Mouse (Mus musculus): ENCODE data around the gene Auts2. TPM values are rescaled to one million over a fixed set of nuclear protein-coding genes. Genes with fewer than 3 reads are reported as not detected.

Auts2 gene
- total and polyA plus RNA-seq, 2 experiments from 2014 or later, result 35.2 to 57.5 TPM

- Histone ChIP-seq H3K4me1 (ENCODE audit: insufficient read depth, low read length) (peaks cover 6% of the 10 kb centered on the region), H3K9ac (replicated peaks; ENCODE audit: low read length, poor library complexity, severe bottlenecking) (no peak overlapping the region), H3K4me2 (ENCODE audit: low read depth, low read length, poor library complexity, severe bottlenecking) (no peak overlapping the region), H3K27ac (ENCODE audit: low read depth, low read length) (no peak overlapping the region), H3K9me3 (ENCODE audit: low read length) (no peaks in the 10 kb centered on the region), H3K27me3 (ENCODE audit: insufficient read depth, low read length) (no peaks in the 10 kb centered on the region), H3K36me3 (ENCODE audit: insufficient read depth, low read length) (no peaks in the 10 kb centered on the region), H3K4me3 (ENCODE audit: low read depth, low read length) (no peak overlapping the region)
- no peak for DNase-seq (ENCODE audit: low spot score)
- WGBS, result 26% methylated on average over 3 of the region's 3 CpGs
- no peak for TF ChIP-seq CTCF (IDR thresholded peaks at IDR 0.05)
- ATAC-seq (ENCODE audit: low FRiP score), result no peak
These were observed 717.7 kb downstream of the Auts2 start for GRCm38 (mm10) chr5:131825421-131825820.

GRCm38 (mm10) chr5:131824197-131824991, 718.8 kb downstream of the Auts2 start:
- Histone ChIP-seq H3K9me3 (ENCODE audit: low read length) (no peaks in the 10 kb centered on the region), H3K36me3 (ENCODE audit: insufficient read depth, low read length) (no peaks in the 10 kb centered on the region), H3K27ac (ENCODE audit: low read depth, low read length) (no peak overlapping the region), H3K4me3 (ENCODE audit: low read depth, low read length) (no peak overlapping the region), H3K27me3 (ENCODE audit: insufficient read depth, low read length) (no peaks in the 10 kb centered on the region), H3K9ac (replicated peaks; ENCODE audit: low read length, poor library complexity, severe bottlenecking) (no peak overlapping the region), H3K4me2 (ENCODE audit: low read depth, low read length, poor library complexity, severe bottlenecking) (no peak overlapping the region), H3K4me1 (ENCODE audit: insufficient read depth, low read length) (peaks cover 6% of the 10 kb centered on the region)
- TF ChIP-seq CTCF (IDR thresholded peaks at IDR 0.05), result no peak
- 18% methylated on average over 11 of the region's 11 CpGs for WGBS
- DNase-seq (ENCODE audit: low spot score), result peak; percentile 82
- ATAC-seq (ENCODE audit: low FRiP score), result no peak

DNA sequence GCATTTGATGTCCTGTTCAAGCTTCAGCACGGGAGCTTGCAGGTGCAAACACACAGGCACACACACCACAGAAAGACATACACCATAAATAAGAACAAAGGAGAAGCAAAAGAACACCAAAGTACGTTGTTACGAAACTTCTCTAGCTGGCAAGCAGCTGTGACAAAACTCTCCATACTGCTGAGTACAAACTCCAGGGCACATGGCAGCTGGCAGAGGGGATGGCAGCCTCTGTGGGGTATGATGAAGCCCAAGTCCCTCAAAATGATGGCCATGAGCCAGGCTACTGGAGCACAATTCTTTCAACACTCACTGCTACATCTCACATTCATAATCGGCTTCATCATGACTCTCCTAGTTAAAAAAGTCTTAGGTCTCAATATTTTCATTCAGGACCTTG, 721.7 kb downstream of the Auts2 start:
- H3K4me2 ChIP-seq (ENCODE audit: low read depth, low read length, poor library complexity, severe bottlenecking), result no peak overlapping the region
- WGBS, result 86% methylated on average over 4 of the region's 4 CpGs
- no peak for TF ChIP-seq CTCF (IDR thresholded peaks at IDR 0.05)
- no peaks in the 10 kb centered on the region for H3K27me3 ChIP-seq (ENCODE audit: insufficient read depth, low read length)
- no peak overlapping the region for H3K4me3 ChIP-seq (ENCODE audit: low read depth, low read length)
- no peak overlapping the region for H3K27ac ChIP-seq (ENCODE audit: low read depth, low read length)
- no peak for DNase-seq (ENCODE audit: low spot score)
- ATAC-seq (ENCODE audit: low FRiP score), result no peak
- no peaks in the 10 kb centered on the region for H3K9me3 ChIP-seq (ENCODE audit: low read length)
- peaks cover 6% of the 10 kb centered on the region for H3K4me1 ChIP-seq (ENCODE audit: insufficient read depth, low read length)
- H3K36me3 ChIP-seq (ENCODE audit: insufficient read depth, low read length), result no peaks in the 10 kb centered on the region
- no peak overlapping the region for H3K9ac ChIP-seq (replicated peaks; ENCODE audit: low read length, poor library complexity, severe bottlenecking)

DNA sequence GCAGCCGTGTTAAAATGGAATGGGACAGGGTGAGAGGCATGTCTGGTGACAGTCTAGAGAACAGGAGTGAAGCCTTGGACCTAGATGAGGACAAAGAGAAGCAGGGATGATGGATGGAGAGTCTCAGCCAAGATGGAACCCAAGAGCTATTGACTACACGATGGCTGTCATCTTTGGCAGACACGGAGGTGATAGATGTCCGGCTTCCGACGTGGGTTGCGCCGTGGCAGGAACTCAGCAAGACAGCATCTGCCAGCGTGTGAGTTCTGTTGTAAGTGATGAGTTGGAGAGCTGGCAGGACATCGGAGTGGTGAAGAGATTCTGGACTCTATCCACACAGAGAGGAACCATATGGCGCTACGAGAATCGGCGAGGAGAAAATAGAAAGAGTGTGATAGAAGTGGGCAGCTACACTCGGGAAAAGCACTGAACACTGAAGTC, 723.9 kb downstream of the Auts2 start:
- no peak overlapping the region for H3K4me2 ChIP-seq (ENCODE audit: low read depth, low read length, poor library complexity, severe bottlenecking)
- H3K27me3 ChIP-seq (ENCODE audit: insufficient read depth, low read length), result no peaks in the 10 kb centered on the region
- peaks cover 2% of the 10 kb centered on the region; the same call in 1 of the 2 replicates for H3K4me1 ChIP-seq (ENCODE audit: insufficient read depth, low read length)
- peak; percentile 46 for DNase-seq (ENCODE audit: low spot score)
- ATAC-seq (ENCODE audit: low FRiP score), result no peak
- H3K4me3 ChIP-seq (ENCODE audit: low read depth, low read length), result no peak overlapping the region
- no peak for TF ChIP-seq CTCF (IDR thresholded peaks at IDR 0.05)
- no peak overlapping the region for H3K27ac ChIP-seq (ENCODE audit: low read depth, low read length)
- H3K9ac ChIP-seq (replicated peaks; ENCODE audit: low read length, poor library complexity, severe bottlenecking), result no peak overlapping the region
- no peaks in the 10 kb centered on the region for H3K36me3 ChIP-seq (ENCODE audit: insufficient read depth, low read length)
- H3K9me3 ChIP-seq (ENCODE audit: low read length), result no peaks in the 10 kb centered on the region
- WGBS, result 96% methylated on average over 15 of the region's 15 CpGs

GRCm38 (mm10) chr5:131815498-131815897, 727.6 kb downstream of the Auts2 start:
- WGBS, result 67% methylated on average over 3 of the region's 3 CpGs
- H3K4me1 ChIP-seq (ENCODE audit: insufficient read depth, low read length), result peaks cover 6% of the 10 kb centered on the region; the same call in 1 of the 2 replicates
- ATAC-seq (ENCODE audit: low FRiP score), result no peak

DNA sequence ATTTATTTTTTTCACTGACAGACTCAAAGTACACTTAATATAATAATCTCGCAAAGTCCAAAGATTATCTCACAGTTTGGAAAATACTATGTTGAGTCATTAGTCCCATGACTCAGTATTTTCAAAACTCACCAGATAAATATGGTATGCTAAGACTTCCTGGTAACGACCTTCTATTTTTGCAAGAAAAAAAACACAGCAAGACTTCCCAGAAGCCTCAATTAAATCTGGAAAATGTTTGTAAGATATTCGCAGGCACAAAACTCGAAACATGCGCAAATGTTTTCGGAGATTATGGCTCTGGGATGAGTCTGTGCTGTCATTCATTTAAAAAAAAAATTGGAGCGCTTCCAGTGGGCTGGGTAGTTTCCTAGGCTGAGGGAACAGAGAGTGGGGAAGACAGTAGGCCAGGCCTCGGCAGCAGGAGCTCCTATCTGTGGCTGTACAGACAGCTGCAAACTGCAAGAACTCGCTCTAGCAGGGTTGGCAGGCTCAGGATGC, 728.6 kb downstream of the Auts2 start:
- no peak overlapping the region for H3K9ac ChIP-seq (replicated peaks; ENCODE audit: low read length, poor library complexity, severe bottlenecking)
- no peak overlapping the region for H3K4me2 ChIP-seq (ENCODE audit: low read depth, low read length, poor library complexity, severe bottlenecking)
- no peaks in the 10 kb centered on the region for H3K9me3 ChIP-seq (ENCODE audit: low read length)
- 64% methylated on average over 9 of the region's 9 CpGs for WGBS
- ATAC-seq (ENCODE audit: low FRiP score), result no peak
- no peaks in the 10 kb centered on the region for H3K36me3 ChIP-seq (ENCODE audit: insufficient read depth, low read length)
- no peaks in the 10 kb centered on the region for H3K27me3 ChIP-seq (ENCODE audit: insufficient read depth, low read length)
- peaks cover 6% of the 10 kb centered on the region; the same call in 1 of the 2 replicates for H3K4me1 ChIP-seq (ENCODE audit: insufficient read depth, low read length)
- no peak overlapping the region for H3K27ac ChIP-seq (ENCODE audit: low read depth, low read length)
- H3K4me3 ChIP-seq (ENCODE audit: low read depth, low read length), result no peak overlapping the region
- TF ChIP-seq CTCF (IDR thresholded peaks at IDR 0.05), result no peak
- DNase-seq (ENCODE audit: low spot score), result peak; percentile 38

More at GRCm38 (mm10) chr5:131815498-131815897, 727.6 kb downstream of the Auts2 start:
- Histone ChIP-seq H3K27ac (ENCODE audit: low read depth, low read length) (no peak overlapping the region), H3K9me3 (ENCODE audit: low read length) (no peaks in the 10 kb centered on the region), H3K4me2 (ENCODE audit: low read depth, low read length, poor library complexity, severe bottlenecking) (no peak overlapping the region), H3K4me3 (ENCODE audit: low read depth, low read length) (no peak overlapping the region), H3K9ac (replicated peaks; ENCODE audit: low read length, poor library complexity, severe bottlenecking) (no peak overlapping the region), H3K36me3 (ENCODE audit: insufficient read depth, low read length) (no peaks in the 10 kb centered on the region), H3K27me3 (ENCODE audit: insufficient read depth, low read length) (no peaks in the 10 kb centered on the region)
- no peak for DNase-seq (ENCODE audit: low spot score)
- TF ChIP-seq CTCF (IDR thresholded peaks at IDR 0.05), result no peak

All from midbrain, postnatal 0 days (tissue).